Mouse (Mus musculus) embryo, embryonic 11 days (tissue): ENCODE measurements around the gene Kl.

Experiments
- DNase-seq: peaks from one replicate; pipeline ENCODE4 v3.0.0-alpha.2; 2015

Kl gene

DNA sequence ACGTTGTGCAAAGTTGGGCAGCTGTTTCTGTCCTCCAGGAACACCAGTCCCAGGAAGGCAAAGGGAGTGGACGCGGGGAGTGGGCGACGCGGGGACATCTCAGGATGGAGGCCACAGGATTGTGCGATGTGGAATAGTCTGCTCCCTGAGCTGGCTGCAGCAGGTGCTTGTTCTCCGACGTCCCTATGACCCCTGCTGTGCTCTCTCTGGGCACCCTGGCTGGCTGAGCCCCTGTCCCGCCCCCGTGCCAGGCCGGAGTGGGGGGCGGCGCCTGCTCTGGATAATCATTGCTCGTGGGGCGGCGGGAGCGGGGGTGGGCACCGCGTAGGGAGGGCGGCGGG is at the start of gene Kl:
Gene Kl, plus strand, starts transcription at position 280 of the 341 bp plus-strand sequence.
- DNase-seq, result no peak

DNA sequence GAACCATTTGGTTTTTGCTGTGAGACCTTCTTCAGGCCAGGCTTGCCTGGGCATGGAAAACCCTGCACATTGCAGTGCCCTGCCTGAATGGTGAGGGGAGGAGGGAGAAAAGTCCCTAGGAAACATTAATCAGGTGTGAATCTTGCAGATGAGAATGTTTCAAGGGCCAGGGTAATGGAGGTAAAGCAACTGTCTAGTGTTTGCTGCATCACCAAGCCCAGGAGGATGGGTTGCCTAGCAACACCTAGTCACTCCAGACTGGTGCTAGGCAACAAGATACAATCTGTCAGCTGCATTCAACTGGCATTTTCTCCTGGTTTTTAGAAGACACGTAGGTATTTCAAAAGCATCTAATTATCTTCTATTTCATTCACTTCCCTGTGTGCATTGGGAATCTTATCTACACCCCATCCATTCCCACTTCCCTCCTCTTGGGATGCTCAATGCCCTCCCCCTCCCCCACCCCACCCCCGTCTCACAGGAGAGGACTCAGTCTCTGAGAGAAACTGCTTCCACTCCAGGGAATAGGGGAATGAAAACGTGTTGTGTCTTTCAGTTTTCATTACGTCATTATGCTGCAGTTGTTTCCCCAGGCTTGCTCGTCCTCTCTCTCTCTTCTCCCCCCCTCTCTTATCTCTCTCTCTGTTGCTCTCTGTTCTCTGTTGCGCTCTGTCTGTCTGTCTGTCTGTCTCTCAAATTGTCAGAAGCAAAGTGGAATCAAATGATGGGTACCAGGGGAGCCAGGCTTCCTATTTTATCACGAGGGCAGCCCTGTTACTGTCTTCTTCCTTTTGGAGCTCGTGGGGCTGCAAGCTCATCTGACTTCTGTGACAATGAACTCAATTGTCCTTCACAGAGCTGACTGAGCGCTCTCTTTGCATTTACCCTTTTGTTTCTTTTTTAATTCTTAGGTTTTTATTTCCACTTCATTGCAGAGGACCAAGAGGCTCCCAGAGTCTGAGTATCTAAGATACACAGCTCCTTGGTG is 46.1 kb upstream of the Kl start:
- DNase-seq, result peak; percentile 59

DNA sequence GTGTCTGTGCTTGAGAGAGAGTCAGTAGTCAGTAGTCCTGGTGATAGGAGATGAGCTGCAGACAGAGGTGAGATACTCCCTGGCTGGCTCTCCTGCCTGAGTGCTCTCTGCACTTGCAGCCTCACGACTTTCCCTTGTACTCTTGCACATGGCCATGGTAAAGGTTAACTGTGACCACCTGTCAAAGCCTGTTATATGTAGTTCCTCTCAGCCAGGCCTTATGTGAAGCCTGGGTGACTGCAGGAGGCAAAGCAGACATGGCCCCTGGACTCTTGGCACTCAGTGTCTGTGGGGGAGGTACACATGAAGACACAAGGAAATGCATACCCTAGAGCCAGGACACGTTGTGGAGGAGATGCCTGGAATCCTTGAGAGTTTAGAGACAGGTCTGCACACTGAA is 40.3 kb upstream of the Kl start:
- peak; percentile 31 for DNase-seq

DNA sequence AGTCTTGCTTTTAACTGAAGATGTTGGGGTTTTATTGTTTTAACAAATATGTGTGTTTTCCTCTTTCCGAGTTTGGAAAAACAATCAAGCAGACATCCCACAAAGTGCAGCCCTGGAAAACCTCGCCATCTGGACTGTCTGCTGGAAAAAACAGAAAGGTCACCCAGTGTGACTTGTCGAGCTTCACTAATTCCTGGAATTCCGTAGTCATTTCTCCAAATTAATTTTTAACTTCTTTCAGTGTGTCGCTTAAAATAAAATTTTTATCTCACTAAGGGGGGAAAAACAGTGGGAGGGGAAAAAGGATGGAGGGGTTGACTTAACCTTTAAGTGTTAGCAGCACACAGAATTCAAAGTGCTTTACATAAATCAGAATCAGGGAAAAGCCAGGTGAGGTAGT is 39.8 kb upstream of the Kl start:
- peak; percentile 9 for DNase-seq

DNA sequence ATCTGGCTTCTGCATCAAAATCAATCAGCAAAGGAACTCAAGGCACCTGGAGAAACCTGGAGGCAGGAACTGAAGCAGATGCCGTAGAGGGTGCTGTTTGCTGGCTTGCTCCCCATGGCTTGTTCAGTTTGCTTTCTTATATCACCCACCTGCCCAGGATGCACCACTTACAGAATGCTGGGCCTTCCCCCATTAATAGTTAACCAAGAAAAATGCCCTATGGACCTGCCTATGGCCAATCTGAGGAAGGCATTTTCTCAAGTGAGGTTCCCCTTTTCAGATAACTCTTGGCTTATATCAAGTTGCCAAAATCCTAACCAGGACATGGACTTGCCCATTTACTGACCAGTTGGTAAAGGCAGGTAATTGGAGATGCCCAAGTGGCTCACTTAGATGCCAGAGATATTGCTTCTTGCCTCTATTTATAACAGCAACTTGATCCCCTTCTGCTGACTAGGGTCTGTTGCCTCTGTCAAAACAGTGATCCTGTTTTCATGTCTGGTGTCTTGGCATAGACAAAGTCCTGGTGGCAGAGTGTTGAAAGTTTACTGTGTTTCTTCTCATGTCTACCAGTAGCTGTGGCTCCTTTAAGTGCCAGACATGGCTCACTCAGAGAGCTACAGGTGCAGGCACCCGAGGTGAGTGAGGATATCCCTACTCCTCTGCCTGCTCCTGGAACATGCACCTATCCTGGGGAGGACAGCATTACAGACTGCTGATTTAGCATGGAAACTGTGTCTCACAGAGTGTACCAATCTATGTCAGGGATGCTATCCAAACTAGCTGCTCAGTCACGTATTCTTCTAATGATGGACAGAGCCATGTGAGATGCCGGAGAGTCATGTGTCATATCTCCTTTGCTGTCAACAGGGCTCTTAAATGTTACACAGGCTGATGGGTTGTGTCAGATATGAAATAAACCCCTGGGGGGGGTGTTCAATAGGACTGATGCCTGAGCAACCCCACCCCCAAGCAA is 37.0 kb upstream of the Kl start:
- DNase-seq, result no peak

DNA sequence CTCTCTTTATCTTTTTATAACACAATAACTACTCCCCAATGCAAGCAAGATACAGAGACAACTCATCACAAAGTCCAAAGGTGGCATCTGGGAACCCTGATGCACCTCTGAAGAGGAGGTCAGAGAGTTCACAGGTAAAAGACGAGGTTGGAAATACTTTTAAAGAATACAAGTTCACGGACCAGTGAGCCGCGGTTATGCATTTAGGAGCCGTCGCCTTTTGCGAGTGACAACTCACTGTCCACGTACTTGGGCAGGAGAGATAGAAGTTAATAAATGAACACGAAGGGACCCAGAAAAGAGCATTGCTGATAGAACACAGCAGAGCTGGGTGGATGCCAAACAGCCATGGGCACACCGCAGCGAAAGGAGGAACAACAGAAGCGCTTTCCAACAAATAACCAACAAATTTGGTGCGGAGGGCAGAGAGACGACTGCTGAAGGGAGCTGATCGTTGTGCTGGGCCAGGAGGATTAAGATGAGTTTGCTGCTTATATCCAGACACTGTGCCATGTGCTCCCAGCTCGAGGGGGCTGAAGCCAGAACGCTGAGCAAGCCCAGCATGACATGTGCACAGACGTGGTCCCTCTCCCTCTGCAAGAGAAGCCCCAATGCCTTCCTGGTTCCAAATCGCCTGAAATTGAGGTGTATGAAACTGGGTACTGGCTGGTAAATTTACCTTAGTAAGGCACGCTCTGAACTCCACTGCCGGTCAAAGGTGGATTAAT is 35.1 kb upstream of the Kl start:
- no peak for DNase-seq

DNA sequence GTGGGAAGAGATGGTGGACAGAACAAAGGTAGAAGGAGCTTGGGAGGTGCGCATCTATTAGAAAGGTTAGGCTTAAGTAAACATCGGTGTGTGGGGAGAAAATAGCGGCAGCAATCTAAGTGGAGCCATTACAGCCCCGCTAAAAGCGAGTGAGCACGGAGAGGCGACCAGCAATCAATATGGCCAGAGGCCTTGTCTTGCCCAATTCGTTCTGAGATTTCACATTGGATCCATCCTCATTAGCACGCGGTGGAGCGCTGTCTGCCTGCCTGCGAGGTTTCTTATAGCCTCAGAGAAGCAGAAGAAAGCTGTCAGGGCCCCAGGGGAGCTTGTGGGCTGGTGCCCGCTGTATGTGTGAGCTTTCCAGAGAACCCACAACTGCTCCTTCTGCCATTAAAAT is 33.8 kb upstream of the Kl start:
- DNase-seq, result peak; percentile 21

DNA sequence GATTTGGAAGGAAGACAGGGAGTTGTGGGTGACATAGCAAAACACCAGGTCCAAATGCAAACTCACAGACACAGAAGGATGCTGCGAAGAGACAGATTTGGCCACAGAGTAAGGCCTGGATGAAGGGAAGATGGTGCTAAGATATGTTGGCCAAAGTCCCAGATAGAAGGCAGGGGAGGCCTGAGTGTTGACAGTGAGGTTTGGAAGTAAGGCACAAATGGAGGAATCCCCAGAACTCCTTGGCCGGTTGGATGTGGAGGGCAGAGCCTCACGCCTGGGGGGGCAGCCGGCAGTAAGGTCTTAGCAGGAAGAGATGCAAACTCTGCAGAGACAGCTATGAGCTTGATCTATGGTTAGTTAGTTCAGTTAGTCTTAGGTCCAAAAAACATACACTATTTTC is 33.1 kb upstream of the Kl start:
- DNase-seq, result no peak

DNA sequence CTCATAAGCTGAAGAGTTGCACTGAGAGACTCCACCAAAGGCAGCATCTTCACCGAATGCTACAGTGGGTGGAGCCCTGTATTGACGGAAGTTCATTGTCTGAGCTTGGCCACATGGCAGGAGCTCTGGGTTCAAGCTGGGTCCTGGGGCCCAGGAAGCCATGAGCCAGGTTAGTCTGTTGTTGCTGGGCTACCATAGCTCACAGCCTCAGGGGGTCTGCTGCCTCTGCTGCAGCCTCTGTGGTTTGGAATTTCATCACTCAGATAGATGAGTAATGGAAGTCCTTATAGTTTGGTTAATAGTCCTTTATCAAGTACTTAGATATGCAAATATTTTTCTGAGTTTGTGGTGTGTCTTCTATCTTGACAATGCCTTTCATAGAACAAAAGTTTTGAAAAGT is 32.4 kb upstream of the Kl start:
- no peak for DNase-seq

DNA sequence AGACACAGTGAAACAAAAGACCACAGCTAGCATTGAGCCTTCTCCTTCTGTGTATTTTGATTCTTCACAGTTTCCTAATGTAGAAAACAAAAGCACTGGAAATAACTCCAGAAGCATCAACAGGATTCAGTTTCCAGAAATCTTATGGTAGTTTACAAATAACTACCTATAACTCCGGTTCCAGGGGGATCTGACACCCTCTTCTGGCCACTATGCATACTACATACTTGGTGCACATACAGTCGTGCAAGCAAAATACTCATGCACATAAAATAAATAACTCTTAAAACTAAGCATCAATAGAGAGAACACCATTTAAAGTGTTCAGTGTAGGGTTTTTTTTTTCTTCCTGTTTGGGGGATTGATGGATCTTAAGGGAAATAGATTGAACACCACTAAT is 23.0 kb upstream of the Kl start:
- no peak for DNase-seq

DNA sequence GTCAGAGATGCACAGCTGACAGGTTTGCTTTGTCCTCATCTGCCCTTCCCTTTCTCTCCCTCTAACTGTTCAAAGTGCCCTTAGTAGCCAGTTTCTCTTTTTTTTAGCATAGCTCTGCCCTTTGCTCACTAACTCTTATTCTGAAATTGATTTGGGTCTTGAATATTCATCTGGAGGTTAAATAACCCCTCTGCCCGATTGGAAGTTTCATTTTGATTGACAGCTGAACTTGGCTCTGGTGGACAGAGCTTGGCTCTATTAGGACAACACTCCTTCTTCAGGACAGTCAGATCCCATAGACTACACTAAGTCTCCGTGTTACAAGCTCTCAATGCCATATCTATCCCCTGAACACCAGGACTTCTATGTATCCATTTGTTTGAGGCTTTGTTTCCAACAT is 19.8 kb upstream of the Kl start:
- no peak for DNase-seq

DNA sequence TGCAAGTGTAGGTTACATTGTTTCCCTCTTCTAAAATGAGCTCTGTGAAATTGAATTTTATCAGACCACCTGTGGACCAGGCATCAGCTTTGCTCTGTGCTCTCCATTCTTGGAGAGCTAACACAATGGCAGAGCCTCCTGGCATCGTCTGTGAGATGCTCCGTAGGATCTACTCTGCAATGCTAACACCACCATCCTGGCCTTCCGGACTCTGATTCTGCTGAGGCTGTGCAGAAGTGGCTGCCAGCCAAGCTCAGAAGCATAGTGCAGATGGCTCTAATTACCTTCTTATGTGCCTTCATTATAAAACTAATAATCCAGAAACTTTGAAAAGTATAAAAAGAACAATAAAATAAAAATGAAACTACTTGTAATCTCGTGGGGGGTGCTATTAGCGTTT is 16.2 kb upstream of the Kl start:
- DNase-seq, result no peak

DNA sequence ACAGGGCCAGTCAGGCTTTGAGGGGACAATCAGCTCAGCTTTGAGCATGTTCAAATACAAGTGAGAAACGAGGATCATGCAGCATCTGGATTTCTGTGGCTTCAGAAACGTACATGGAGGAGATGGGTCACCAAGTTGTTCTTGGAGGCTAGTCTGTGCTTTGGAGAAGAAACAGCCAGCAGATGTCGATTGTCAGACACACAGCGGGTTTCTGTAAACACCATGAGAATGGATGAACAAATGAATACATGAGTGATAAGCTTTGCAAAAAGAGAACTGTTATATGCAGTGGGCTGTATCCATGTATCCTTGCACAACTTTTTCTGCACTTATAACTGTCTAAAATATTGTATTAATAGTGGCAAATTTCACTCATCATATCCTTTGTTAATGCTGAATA is 15.6 kb upstream of the Kl start:
- DNase-seq, result no peak

DNA sequence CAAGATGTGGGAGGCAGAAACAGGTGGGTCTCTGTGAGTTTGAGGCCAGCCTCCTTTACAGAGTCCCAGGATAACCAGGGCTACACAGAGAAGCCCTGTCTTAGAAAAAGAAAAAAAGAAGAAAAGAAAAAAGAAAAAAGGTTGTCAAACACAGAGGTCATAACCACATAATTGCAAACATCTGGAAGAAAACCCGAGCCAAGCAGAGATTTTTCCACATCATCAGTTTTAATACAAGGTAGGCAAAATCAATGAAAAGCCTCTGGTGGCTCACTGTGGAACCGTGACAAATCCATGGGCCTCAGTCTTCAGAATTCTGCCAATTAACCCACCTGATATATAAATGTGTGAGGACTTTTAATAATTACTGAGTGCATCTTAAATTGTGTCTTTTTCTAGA is 14.9 kb upstream of the Kl start:
- DNase-seq, result peak; percentile 17

DNA sequence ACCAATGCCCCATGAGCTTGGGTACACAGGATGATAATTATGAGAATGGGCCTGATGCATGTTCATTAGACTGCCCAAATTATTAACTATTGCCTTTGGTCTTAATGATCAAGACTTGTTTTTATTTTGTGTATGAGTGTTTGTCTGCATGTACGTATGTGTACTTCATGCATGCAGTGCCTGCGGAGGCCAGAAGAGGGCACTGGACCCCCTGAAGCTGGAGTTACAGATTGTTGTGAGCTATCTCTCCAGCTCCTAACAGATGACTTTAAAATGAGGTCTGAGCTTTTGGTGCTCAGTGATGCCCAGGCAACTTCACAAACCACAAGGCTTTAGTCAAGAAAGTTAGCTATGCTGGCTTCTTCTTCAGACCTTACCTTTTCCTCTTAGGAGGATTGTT is 6.8 kb upstream of the Kl start:
- DNase-seq, result no peak

DNA sequence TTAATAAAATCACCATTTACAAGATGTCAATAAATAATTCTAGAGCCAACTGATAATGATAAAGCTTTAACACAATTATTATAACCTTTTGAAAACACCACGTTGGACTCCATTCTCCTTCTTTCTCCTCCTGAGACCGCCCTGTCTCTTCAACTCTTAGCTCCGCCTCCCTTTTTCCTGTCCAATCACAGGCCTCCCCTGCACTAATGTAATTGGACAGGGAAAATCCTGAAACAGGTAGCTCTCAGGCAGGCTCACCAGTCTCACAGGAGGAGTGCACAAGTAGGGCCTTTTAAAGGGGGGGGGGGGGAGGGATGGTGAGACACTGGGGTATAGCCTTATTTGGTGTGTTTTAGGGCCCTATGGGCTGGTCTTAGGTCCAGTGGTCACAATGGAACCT is 3.3 kb upstream of the Kl start:
- DNase-seq, result no peak

DNA sequence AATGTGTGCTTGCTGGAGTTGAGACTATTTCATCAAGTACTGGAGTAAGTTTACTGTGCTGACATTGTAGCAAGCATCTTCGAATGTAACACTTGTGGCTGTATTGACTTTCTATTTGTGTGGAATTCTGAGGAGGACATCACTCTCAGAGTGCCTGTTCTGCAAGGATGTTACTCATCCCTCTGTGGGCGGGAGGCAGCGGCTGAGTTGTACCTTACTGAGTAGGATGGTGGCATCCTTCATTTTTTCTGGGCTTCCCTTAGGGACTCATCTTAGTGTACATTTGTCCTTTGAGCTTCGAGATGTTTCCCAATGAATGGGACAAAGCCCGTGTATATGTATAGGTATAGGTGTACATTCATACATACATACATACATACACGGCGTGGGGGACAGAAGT is 1.1 kb upstream of the Kl start:
- no peak for DNase-seq

DNA sequence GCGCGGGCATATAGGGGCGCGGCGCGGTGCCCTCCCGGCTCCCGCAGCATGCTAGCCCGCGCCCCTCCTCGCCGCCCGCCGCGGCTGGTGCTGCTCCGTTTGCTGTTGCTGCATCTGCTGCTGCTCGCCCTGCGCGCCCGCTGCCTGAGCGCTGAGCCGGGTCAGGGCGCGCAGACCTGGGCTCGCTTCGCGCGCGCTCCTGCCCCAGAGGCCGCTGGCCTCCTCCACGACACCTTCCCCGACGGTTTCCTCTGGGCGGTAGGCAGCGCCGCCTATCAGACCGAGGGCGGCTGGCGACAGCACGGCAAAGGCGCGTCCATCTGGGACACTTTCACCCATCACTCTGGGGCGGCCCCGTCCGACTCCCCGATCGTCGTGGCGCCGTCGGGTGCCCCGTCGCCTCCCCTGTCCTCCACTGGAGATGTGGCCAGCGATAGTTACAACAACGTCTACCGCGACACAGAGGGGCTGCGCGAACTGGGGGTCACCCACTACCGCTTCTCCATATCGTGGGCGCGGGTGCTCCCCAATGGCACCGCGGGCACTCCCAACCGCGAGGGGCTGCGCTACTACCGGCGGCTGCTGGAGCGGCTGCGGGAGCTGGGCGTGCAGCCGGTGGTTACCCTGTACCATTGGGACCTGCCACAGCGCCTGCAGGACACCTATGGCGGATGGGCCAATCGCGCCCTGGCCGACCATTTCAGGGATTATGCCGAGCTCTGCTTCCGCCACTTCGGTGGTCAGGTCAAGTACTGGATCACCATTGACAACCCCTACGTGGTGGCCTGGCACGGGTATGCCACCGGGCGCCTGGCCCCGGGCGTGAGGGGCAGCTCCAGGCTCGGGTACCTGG is 488 bp downstream of the Kl start:
- peak; percentile 67 for DNase-seq

DNA sequence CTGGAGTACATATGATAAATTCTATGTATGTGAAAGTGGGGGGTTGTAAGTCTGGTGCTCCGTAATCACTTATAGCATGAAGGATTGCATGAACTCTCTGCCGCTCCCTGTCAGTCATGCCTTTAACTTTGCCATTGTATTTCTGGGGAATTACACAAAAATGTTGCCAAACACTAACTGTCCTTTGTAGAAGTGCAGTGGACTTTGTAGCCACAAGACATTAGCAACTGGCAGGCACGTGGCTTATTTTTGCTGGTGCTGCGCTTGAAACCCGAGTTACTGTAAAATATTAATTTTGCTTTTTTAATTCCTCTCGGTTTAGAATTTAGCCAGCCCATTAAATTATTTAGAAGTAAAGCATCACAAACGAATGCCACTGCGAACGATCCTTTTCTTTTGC is 2.4 kb downstream of the Kl start:
- DNase-seq, result no peak

DNA sequence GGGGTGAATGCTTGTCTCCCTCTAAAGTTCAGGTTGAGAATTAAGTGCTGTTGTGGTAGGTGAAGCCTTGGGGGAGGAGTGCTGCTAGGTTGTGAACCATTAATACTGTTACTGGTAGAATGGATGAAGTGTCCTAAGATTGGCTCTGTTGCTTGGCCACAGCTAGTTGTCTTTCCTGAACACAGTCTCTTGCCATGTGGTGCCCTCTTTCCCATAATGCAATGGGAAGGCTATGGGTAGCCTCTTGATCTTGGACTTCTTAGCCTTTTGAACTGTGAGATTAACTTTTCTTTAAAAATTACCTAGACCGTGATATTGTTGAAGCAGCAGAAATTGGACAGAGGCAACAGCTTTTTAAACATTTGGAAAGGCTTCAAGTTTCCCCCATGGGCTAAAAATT is 7.5 kb downstream of the Kl start:
- DNase-seq, result no peak

DNA sequence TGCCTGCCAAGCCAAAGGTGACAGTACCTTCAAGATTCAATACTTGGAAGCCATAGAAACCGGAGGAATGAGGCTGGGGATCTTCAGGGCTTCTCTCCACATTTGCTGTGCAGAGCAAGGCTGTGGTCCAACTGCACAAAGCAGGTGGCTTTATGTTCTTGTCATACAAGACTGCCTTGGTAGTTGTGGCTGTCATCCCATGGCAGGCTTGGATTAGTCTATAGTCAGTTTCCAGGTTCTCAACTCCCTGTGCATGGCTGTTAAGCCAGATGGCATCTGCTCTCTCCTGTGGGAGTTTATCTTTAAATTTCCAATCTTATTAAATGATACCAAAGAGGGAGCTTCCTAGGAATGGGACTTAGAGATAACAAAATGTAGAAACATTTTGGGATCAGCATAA is 9.2 kb downstream of the Kl start:
- no peak for DNase-seq

DNA sequence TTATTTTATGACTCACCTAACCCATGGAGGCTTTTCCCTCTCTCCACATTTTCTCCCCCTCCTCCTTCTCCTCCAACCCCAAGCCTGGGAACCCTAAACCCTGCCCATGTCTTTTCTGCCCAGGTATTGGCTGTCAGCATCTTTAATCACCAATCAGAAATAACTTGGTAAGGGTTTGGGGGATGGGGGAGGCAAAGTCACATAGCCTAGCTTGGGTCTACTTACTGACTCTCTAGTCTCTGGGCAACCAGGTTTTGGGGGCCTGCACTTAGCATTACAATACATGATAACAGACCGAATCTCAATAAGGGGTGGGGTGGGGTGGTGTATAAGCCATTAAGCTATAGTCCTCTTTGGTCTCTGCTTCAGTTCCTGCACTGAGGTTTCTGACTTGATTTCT is 10.3 kb downstream of the Kl start:
- DNase-seq, result no peak
